Mouse (Mus musculus) bone marrow, adult 2 months (tissue): Measurements from ENCODE around the gene Pfkp.

Experiments
- CTCF ChIP-seq: fragments of 200-500 bp; IDR thresholded peaks from 2 replicates; pipeline ENCODE4 v1.5.1; 2011; ENCODE audit warnings: low read length, control low read depth; ENCODE audit not compliant: control insufficient read depth, insufficient read depth
- POLR2A ChIP-seq: fragments of 200-500 bp; IDR thresholded peaks from 2 replicates; pipeline ENCODE4 v1.6.1; 2011; ENCODE audit warnings: low read depth, mild to moderate bottlenecking, control low read depth, low read length, borderline replicate concordance; ENCODE audit not compliant: control insufficient read depth

- TF ChIP-seq CTCF (no peak), POLR2A (no peak)
Observed at GRCm38 (mm10) chr13:6633524-6633923, 15.1 kb downstream of the Pfkp start.
